Mouse (Mus musculus) testis, adult 2 months (tissue): ENCODE data around the gene Zfp82. TPM values are rescaled to one million over a fixed set of nuclear protein-coding genes. Genes with fewer than 3 reads are reported as not detected.
"Not testable (repeated sequence)": the region's sequence is repeated elsewhere in the genome, so short reads cannot be mapped to it uniquely, and the experiment has no call there.

Experiments used
- H3K27ac ChIP-seq: fragments of 200-500 bp; 2 replicates; pipeline ENCODE4 v1.5.1; 2012; ENCODE audit warnings: low read depth, low read length; ENCODE audit not compliant: control insufficient read depth, insufficient read depth
- H3K27me3 ChIP-seq: fragments of 200-500 bp; 2 replicates; pipeline ENCODE4 v1.6.1; 2012; ENCODE audit warnings: mild to moderate bottlenecking, low read length, moderate library complexity; ENCODE audit not compliant: control insufficient read depth, insufficient read depth
- H3K36me3 ChIP-seq: fragments of 200-500 bp; 2 replicates; pipeline ENCODE4 v1.6.1; 2012; ENCODE audit warnings: mild to moderate bottlenecking, low read length; ENCODE audit not compliant: control insufficient read depth, insufficient read depth
- H3K4me1 ChIP-seq: fragments of 200-500 bp; 2 replicates; pipeline ENCODE4 v1.6.1; 2012; ENCODE audit warnings: low read length; ENCODE audit not compliant: control insufficient read depth, insufficient read depth
- H3K4me3 ChIP-seq: fragments of 200-500 bp; 2 replicates; pipeline ENCODE4 v1.5.1; 2012; ENCODE audit warnings: low read depth, mild to moderate bottlenecking, low read length, moderate library complexity, mixed read lengths; ENCODE audit not compliant: control insufficient read depth
- CTCF ChIP-seq: fragments of 200-500 bp; IDR thresholded peaks from 2 replicates; pipeline ENCODE4 v1.5.1; 2012; ENCODE audit warnings: low read depth, mild to moderate bottlenecking, inconsistent platforms, low read length, moderate library complexity; ENCODE audit not compliant: control insufficient read depth, insufficient read depth, insufficient replicate concordance
- POLR2A ChIP-seq: fragments of 200-500 bp; IDR thresholded peaks from 2 replicates; pipeline ENCODE4 v1.6.1; 2012; ENCODE audit warnings: low read depth, mild to moderate bottlenecking, inconsistent platforms, low read length, moderate library complexity; ENCODE audit not compliant: control insufficient read depth
- polyA plus RNA-seq: library from polyadenylated mRNA; depleted of rRNA; stranded (reverse); fragments of >200 nt; gene quantifications from 2 replicates; pipeline ENCODE4 v1.2.3, GENCODE M21; 2012; rRNA removed

The Zfp82 gene
- polyA plus RNA-seq: 0.65 and 0.67 TPM in 2 replicates

- H3K4me1 ChIP-seq: peaks cover 9% of the 10 kb centered on the region
- no peaks in the 10 kb centered on the region for H3K36me3 ChIP-seq
- TF ChIP-seq CTCF: no peak
- TF ChIP-seq POLR2A: peak; percentile 44; the same call in 1 of the 2 replicates
- H3K4me3 ChIP-seq: peak within 1 kb of the TSS; percentile 88
- peak within 1 kb of the TSS; percentile 7; the same call in 1 of the 2 replicates for H3K27ac ChIP-seq
- no peaks in the 10 kb centered on the region for H3K27me3 ChIP-seq
Measured at GRCm38 (mm10) chr7:30072146-30073028, at the start of gene Zfp82. Gene Zfp82 (minus strand): TSS chr7:30072900.

- Histone ChIP-seq H3K4me1 (peaks cover 9% of the 10 kb centered on the region), H3K27me3 (no peaks in the 10 kb centered on the region), H3K36me3 (no peaks in the 10 kb centered on the region; the same call in 1 of the 2 replicates), H3K4me3 (peak overlapping the region; percentile 94), H3K27ac (peak overlapping the region; percentile 90)
- TF ChIP-seq POLR2A (no peak), CTCF (no peak)
Measured at GRCm38 (mm10) chr7:30122188-30122530, 49.5 kb upstream of the Zfp82 start.

GRCm38 (mm10) chr7:30121308-30122187, 48.8 kb upstream of the Zfp82 start, which contains the start of gene Zfp382:
Gene Zfp382 (plus strand): TSS chr7:30121942.
- TF ChIP-seq POLR2A (peak; percentile 93; the same call in 1 of the 2 replicates), CTCF (no peak)
- no peaks in the 10 kb centered on the region; the same call in 1 of the 2 replicates for H3K36me3 ChIP-seq
- peak within 1 kb of the TSS; percentile 90 for H3K27ac ChIP-seq
- peaks cover 9% of the 10 kb centered on the region for H3K4me1 ChIP-seq
- no peaks in the 10 kb centered on the region for H3K27me3 ChIP-seq
- H3K4me3 ChIP-seq: peak within 1 kb of the TSS; percentile 94

GRCm38 (mm10) chr7:30117935-30118334, 45.2 kb upstream of the Zfp82 start:
- not testable (repeated sequence) for H3K36me3 ChIP-seq, H3K27ac ChIP-seq, H3K4me3 ChIP-seq, H3K4me1 ChIP-seq, H3K27me3 ChIP-seq

- peaks cover 2% of the 10 kb centered on the region for H3K4me1 ChIP-seq
- no peaks in the 10 kb centered on the region for H3K36me3 ChIP-seq
- no peak overlapping the region for H3K4me3 ChIP-seq
- TF ChIP-seq POLR2A (no peak), CTCF (no peak)
- no peak overlapping the region for H3K27ac ChIP-seq
- H3K27me3 ChIP-seq: no peaks in the 10 kb centered on the region
Measured at GRCm38 (mm10) chr7:30116076-30116475, 43.4 kb upstream of the Zfp82 start.

GRCm38 (mm10) chr7:30099297-30099696, 26.6 kb upstream of the Zfp82 start:
- Histone ChIP-seq H3K27ac (no peak overlapping the region), H3K36me3 (no peaks in the 10 kb centered on the region), H3K27me3 (no peaks in the 10 kb centered on the region), H3K4me3 (peak overlapping the region; percentile 35), H3K4me1 (peaks cover 3% of the 10 kb centered on the region; the same call in 1 of the 2 replicates)
- no peak for TF ChIP-seq CTCF
- no peak for TF ChIP-seq POLR2A

- Histone ChIP-seq H3K36me3 (no peaks in the 10 kb centered on the region), H3K4me1 (peaks cover 9% of the 10 kb centered on the region), H3K27me3 (no peaks in the 10 kb centered on the region), H3K4me3 (no peak overlapping the region), H3K27ac (no peak overlapping the region)
- TF ChIP-seq CTCF: no peak
- no peak for TF ChIP-seq POLR2A
Measured at GRCm38 (mm10) chr7:30095551-30096125, 22.9 kb upstream of the Zfp82 start.
